Mouse (Mus musculus): ENCODE measurements around the gene Zcchc13.

Gene Zcchc13

GRCm38 (mm10) chrX:103630303-103630702 lies at the start of gene Zcchc13:
Zcchc13 (plus strand) TSS chrX:103630586.
- DNase-seq (ENCODE audit: low spot score): no peak

- no peak for DNase-seq (ENCODE audit: low spot score)
These were observed 46.1 kb upstream of the Zcchc13 start for GRCm38 (mm10) chrX:103584262-103584661.

- no peak for DNase-seq (ENCODE audit: low spot score)
These were observed 38.3 kb upstream of the Zcchc13 start for GRCm38 (mm10) chrX:103592056-103592455.

- no peak for DNase-seq (ENCODE audit: low spot score)
These were observed 27.8 kb upstream of the Zcchc13 start for GRCm38 (mm10) chrX:103602553-103602952.

- no peak for DNase-seq (ENCODE audit: low spot score)
These were observed 26.2 kb upstream of the Zcchc13 start for GRCm38 (mm10) chrX:103604211-103604610.

- DNase-seq (ENCODE audit: low spot score): no peak
These were observed 24.9 kb upstream of the Zcchc13 start for GRCm38 (mm10) chrX:103605473-103605872.

- no peak for DNase-seq (ENCODE audit: low spot score)
These were observed 20.0 kb upstream of the Zcchc13 start for GRCm38 (mm10) chrX:103610401-103610800.

- no peak for DNase-seq (ENCODE audit: low spot score)
These were observed 18.9 kb upstream of the Zcchc13 start for GRCm38 (mm10) chrX:103611462-103611861.

DNA sequence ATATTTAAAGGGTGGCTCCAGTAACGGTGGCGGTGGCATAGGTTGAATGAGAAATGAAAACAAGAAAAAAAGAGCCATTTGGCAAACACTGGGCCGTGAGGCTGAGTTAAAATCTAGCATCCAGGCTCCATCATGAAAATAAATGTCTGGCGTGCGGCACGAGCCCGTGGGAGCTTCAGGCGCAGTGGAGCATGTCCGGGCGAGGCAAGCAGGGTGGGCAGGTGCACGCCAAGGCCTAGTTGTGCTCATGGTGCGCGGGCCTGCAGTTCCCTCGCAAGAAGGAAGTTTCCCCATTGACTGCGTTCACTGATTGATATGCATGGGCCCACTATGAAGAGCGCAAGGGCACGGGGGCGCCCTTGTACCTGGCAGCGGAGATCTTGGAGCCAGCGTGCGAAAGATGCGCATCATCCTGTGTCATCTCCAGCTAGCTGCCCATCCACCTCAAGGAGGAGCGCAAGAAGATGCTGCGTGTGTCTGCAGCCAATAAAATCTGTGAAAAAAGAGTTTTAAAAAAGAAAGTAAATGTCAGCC lies 15.6 kb upstream of the Zcchc13 start:
- no peak for DNase-seq (ENCODE audit: low spot score)

DNA sequence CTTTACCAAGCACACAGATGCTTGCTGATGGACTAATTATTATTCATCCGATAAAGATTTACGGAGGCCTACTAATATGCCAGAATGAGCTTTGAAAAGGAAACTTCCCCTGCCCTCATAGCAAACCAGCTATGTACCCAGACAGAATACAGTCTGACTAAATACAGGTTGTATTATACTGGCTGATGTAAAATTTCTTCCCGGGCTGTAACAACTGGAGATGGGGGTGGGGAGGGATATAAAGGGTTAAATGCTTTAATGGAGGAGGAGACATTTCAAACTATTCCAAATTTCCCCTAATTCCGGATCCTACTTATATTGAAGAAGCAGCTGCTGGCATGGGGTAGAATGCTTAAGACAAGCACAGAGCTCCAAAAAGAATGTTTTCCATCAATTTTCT lies 14.9 kb upstream of the Zcchc13 start:
- DNase-seq (ENCODE audit: low spot score): no peak

- peak; percentile 28 for DNase-seq (ENCODE audit: low spot score)
These were observed 14.2 kb upstream of the Zcchc13 start for GRCm38 (mm10) chrX:103616162-103616535.

DNA sequence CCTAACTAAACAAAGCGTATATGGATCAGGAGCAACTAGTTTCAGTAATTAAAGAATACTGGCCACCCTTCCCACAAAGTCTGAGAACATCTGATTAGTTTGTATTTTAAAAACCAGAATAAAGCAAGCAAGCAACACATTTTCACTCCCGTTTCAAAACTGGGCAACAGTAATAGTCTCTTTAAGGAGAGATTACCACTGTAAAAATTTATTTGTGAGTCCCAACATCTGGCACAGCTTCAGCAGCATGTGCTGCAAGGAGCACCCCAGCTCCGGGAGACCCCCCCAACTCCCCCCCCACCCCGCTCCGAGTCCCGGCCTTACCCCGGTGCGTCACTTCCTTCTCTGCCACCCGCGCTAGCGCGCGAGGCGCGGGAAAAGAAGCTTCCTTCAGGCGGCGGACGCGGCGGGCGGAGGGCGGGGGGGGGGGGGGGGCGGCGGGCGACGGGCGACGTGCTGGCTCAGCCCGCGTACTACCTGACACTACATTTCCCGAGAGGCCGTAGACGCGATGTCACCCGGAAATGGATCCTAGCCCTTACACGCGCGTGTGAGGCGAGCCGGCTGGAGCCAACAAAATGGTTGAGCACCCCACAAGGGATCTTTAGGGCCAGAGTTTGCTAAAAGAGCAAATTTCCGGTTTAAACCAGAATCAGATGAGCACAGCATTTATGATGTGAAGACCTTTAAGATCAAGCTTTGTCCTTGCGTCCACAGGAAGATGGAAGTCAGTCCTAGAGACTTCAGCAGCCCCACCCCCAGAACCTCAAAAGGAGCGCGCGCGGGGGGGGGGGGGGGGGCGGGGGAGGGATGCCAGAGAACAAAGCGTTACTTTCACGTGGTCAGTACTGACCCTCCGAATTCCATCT lies 13.6 kb upstream of the Zcchc13 start:
- DNase-seq (ENCODE audit: low spot score): peak; percentile 82

DNA sequence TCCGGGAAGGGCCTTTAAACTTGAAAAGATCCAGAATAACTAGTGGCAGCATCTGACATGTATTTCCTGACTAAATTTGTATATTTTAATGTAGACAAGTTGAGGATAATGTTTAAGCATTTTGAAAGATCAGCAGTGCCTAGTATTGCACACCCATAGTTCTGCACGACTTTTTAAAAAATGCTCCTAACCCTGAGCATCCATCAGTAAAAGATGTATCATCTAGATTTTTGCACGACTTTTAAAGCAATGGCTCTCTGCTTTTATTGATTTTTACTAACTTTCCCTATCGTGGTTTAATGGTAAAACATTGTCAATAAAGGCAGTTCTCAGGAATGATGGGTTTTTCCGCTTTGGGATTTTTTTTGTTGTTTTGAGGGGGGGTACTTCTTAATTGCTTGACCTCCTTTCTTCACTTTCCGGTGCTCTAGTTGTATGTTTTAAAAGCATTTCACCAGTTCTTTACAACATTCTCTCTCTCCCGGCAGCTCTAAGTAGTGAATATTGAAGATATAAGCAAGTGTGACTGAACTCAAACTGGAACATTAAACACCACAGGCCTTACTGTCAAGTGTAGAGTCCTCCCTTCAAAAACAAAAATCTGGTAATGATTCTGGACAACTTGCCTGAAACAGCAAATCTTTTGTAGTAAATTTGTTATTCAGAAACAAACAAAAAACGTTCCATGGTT lies 12.8 kb upstream of the Zcchc13 start:
- DNase-seq (ENCODE audit: low spot score): no peak

DNA sequence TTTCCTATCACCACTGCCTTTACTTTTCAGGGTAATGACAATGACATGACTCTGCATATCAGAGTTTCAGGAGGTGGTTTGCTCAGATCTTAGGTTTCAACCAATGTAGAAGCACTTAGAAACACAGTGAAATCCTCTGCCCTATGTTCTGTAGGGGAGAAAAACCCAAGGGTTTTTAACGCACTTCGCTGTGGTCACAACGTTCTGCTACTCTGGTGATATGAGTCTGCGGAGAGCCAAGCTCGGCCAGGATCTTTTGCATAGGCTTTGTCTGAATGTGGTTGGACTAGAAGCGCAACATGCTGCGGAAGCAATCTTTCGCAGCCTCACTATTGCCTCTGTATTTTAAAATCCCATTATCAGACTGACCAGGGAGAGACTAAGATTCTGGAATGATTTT lies 8.6 kb upstream of the Zcchc13 start:
- no peak for DNase-seq (ENCODE audit: low spot score)

- DNase-seq (ENCODE audit: low spot score): peak; percentile 95
These were observed 8.0 kb upstream of the Zcchc13 start for GRCm38 (mm10) chrX:103622260-103622934.

- DNase-seq (ENCODE audit: low spot score): no peak
These were observed 7.5 kb upstream of the Zcchc13 start for GRCm38 (mm10) chrX:103622935-103623280.

- peak; percentile 61 for DNase-seq (ENCODE audit: low spot score)
These were observed 7.0 kb upstream of the Zcchc13 start for GRCm38 (mm10) chrX:103623411-103623845.

GRCm38 (mm10) chrX:103624426-103625168 lies 5.8 kb upstream of the Zcchc13 start:
- DNase-seq (ENCODE audit: low spot score): no peak

- no peak for DNase-seq (ENCODE audit: low spot score)
These were observed 1.5 kb upstream of the Zcchc13 start for GRCm38 (mm10) chrX:103628890-103629289.

DNA sequence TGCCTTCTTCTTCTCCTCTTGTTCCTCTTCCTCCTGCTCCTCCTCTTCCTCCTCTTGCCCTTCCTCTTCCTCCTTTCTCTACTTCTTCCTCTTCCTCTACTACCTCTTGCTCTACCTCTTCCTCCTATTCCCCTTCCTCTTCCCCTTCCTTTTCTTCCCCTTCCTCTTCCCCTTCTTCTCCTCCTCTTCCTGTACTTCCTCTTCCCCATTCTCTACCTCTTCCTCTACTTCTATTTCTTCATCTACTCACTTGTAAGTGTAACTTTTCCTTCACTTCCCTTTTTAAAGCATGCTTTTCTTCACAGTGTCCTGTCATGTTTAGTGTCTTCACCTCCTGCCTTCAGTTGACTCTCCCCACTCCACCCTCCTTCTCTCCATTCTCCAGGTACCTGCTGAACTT lies 3.5 kb downstream of the Zcchc13 start:
- DNase-seq (ENCODE audit: low spot score): no peak

GRCm38 (mm10) chrX:103636021-103636420 lies 5.6 kb downstream of the Zcchc13 start:
- DNase-seq (ENCODE audit: low spot score): no peak

- DNase-seq (ENCODE audit: low spot score): no peak
These were observed 8.2 kb downstream of the Zcchc13 start for GRCm38 (mm10) chrX:103638566-103638965.

Measured in T-cell, adult 2 months (primary cell).